Mouse (Mus musculus): Measurements from ENCODE around the gene Celf2.

Gene Celf2

DNA sequence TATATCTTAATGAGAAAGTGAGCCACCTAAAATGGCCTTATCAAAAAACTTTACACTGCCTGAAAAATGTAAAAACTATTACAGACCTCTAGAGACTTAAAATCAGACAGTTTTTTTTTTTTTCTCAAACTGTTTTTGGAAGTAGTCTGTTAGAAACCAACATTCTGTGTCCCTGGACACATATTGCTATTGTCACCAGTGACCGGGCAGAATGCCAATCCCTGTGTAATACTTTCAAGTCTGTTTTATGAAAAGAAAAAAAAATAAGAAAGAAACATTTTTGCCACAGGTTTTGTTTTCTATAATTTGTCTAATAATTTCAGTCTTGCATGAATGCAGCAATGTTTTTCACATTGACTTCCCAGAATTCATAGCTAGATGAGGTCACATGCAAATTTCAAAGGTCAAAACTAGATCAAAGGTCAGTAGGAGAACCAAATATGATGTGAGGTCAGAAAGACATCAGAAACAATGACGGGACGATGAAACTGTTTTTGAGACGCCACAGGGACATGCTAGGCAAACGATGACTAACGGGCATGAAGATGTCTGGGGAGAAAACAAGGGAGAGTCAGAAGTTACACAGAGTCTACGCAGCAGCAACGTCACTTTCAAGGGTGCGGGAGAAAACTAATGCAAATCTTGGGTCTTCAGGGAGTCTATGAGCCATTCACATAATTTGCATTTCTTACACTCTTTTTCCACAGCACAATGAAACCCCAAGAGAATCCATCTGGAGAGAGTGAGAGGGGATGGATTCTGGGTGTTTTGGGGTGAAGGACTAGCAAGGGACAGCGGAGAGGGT is 964.0 kb downstream of the Celf2 start:
- DNase-seq (ENCODE audit: low read depth) = no peak

- DNase-seq (ENCODE audit: low read depth) = no peak
Observed at GRCm38 (mm10) chr2:6543650-6544049, 965.7 kb downstream of the Celf2 start.

DNA sequence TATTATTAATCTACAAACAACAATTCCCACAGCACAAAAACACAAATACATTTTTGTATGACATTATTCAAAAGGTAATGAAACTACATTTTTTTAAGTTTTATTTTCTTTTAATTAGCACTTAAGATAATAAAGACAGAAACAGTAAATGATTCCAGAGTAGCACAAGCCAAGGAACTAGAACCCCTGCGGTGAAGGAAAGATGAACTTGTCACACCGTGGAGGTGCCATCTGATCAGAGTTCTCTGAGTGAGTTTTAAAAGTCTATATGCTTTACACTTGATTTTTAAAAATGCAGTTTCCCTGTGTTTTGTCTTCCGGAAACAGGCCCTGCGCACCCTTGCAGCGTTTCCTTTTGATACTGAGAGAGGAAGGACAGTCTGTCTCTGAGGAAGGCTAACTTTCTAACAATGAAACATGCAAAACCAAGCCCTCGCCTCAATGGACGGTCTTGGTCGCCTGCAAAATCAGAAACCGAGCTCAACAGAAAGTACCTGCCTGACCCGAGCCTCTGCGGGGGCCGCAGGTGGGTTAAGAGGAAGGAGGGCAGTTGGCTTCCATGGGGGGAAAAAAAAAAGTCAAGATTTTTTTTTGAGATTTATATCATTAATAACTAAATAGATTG is 966.7 kb downstream of the Celf2 start:
- no peak for DNase-seq (ENCODE audit: low read depth)

DNA sequence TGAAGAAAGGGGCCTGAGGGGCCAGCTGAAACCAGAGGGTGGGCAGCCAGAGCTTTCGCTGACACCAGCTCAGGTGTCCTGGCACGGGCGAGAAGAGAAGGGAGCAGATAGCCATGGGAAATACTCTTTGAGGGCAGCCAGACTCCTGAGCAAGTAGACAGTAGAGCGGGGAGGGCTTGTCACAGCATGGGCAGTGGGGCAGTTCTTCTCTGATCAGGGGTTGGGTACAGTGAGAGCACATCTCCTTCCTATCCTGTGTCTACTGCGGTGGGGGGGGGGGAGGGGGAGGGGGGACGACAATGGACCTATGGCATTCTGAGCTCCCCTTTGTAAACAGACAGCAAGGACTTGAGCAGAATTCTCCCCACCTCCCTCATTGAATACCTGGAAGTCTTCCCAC is 968.5 kb downstream of the Celf2 start:
- DNase-seq (ENCODE audit: low read depth) = no peak

GRCm38 (mm10) chr2:6540092-6540491 is 969.3 kb downstream of the Celf2 start:
- no peak for DNase-seq (ENCODE audit: low read depth)

DNA sequence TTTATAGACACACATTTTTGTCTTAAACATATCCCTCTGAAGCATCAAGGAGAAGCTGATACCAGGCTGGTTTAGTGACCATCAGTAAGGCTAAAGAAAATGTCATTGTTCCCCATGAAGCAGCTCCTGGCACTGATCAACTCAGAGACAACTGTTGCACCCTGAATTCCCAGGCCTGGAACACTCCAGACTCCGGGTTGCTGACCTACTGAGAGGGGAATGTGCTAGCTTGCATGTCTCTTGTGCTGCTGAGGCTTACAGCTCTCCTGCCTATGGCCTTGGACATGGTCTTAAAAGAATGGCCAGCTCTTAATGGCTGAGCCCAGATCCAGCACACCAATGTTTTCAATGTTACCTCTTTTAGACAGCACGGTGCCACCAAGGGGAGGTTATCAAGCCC is 970.9 kb downstream of the Celf2 start:
- DNase-seq (ENCODE audit: low read depth) = no peak

GRCm38 (mm10) chr2:6538031-6538430 is 971.3 kb downstream of the Celf2 start:
- DNase-seq (ENCODE audit: low read depth) = no peak

DNA sequence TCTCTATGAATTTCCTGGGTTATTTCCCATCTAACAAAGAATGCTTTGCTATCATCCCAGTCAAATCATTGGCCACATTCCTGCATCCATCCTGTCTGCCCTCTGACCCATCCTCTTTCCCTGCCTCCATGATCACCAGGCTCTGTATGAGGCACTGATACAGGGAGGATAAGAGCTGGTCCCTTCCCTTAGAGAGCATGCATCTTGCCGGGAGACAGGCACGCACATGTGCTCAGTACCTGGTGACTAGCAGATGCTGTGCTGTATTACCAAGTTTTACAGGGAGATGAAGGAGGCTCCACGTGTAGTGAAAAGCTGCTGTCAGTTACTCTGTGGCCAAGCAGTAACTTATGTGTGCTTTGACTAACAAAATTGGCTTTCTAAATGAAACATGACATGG is 972.0 kb downstream of the Celf2 start:
- DNase-seq (ENCODE audit: low read depth) = no peak

GRCm38 (mm10) chr2:6536372-6536771 is 973.0 kb downstream of the Celf2 start:
- DNase-seq (ENCODE audit: low read depth) = no peak

GRCm38 (mm10) chr2:6532341-6532740 is 977.0 kb downstream of the Celf2 start:
- no peak for DNase-seq (ENCODE audit: low read depth)

DNA sequence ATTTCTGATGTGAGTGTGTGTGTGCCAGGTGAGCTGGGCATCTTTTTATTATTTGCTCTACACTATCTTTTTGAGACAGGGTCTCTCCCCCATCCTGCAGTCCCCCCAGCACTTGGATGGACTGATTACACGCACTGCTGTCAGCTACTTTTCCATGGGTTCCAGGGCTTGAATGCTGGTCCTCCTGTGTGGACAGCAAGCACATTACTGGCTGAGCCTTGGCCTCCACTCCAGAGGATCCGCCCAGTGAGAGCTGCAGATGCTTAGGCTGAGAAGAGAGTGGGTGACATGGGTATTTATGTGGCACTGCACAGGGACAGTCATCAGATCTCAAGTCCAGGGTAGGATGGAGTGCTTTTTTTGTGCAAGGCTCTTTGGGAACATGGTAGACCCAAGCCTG is 981.3 kb downstream of the Celf2 start:
- no peak for DNase-seq (ENCODE audit: low read depth)

DNA sequence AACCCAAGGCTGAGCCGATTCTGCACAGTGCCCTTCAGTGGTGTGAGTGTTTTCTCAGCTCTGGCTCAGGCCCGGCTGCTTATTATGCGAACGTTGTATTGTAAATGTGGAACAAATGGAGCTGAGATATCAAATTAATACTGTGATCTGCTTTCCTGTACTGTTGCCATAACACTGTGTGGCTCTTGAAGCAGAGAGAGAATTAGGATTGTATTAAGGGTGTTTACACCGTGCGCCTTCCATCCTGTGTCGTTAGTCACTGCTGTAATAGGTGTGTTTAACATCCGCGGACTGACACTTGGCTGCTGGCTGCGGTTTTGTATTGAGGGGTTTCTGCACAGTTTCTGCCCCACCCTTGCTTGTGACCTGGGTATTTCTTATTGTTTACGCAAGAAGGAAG is 982.5 kb downstream of the Celf2 start:
- no peak for DNase-seq (ENCODE audit: low read depth)

- DNase-seq (ENCODE audit: low read depth) = no peak
Observed at GRCm38 (mm10) chr2:6526311-6526710, 983.1 kb downstream of the Celf2 start.

DNA sequence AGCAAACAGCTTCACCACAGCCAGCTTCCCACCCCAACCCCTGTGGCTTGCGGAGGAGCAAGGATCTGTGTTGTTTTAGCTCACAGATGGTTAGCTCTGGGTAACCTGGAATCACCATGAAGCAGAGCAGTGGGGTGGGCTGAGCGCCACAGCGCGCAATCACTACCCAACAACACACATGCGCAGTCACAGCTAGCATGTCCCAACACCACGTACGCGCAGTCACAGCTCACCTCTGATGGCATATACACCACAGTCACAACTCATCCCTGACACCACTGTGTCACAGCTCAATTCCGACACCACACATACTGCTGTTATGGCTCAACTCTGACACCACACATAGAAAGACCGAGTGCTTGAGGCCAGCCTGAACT is 985.5 kb downstream of the Celf2 start:
- DNase-seq (ENCODE audit: low read depth) = no peak

DNA sequence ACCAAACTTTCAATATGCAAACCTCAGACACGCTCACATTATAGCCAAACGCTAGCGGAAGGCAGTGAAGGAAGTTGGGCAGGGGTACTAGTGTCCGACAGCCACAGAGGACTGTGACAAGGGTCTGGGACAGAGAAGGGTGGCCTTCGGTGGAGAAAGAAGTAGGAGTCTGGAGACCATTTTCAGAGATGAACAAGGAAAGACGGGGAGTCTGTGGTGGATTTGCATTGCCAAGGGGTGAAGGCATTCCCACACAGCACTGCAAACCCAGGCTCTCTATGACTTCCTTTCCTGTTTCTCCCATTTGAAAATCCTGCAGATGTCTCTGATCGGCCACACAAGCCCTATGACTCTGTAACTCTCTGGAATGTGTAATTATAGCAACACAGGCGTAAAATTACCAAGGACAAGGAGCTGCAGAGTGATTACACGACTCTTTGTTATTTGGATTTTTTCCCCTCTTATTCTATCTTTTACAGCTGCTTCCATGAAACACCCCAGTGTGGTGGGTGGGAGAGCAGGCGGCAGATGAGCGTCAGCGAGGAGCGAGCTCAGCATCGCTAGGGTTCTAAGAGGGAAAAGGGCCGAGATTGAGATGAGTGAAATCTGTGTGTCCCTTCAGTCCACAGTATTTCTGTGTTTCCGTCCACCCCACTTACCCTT is 986.0 kb downstream of the Celf2 start:
- no peak for DNase-seq (ENCODE audit: low read depth)

- DNase-seq (ENCODE audit: low read depth) = no peak
Observed at GRCm38 (mm10) chr2:6522411-6522810, 987.0 kb downstream of the Celf2 start.

- DNase-seq (ENCODE audit: low read depth) = no peak
Observed at GRCm38 (mm10) chr2:6513176-6513575, 996.2 kb downstream of the Celf2 start.

GRCm38 (mm10) chr2:6507071-6507470 is 1002.3 kb downstream of the Celf2 start:
- no peak for DNase-seq (ENCODE audit: low read depth)

- no peak for DNase-seq (ENCODE audit: low read depth)
Observed at GRCm38 (mm10) chr2:6505979-6506811, 1003.2 kb downstream of the Celf2 start.

DNA sequence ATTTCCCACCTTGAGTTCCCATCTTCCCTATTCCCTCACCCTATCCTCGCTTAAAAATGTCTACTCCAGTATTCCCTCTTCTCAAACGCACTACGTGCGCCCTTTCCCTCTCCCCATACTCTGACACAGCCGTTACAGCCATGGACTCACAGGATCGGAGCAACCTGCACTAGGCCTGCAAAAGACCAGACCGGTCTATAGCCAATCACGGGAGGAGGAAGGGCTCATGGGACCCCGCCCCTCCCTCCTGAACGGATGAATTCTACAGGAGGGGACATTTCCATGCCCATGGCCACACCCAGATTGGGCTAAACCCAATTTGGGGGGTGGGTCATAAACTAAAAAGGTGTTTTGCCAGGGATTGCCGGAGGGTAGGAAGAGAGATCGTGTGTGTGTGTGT is 1003.8 kb downstream of the Celf2 start:
- DNase-seq (ENCODE audit: low read depth) = no peak

DNA sequence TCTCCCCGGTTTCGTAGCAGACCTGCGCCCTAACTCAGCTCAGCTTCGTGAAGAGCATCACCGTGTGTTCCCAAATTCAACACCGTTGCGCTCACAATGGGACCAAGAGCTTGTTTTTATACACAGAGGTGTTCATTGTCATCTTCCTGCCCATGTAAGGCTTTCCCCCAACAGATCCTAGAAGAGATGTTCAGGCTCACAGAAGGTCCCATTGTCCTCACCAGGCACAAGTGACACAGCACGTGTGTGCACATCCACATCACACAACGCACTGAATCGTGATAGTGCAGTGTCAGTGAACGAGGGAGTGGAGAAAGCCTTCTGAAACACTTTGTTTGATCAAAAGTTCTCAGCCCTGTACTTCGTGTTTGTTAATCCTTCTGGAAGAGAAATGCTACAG is 1011.3 kb downstream of the Celf2 start:
- DNase-seq (ENCODE audit: low read depth) = no peak

DNA sequence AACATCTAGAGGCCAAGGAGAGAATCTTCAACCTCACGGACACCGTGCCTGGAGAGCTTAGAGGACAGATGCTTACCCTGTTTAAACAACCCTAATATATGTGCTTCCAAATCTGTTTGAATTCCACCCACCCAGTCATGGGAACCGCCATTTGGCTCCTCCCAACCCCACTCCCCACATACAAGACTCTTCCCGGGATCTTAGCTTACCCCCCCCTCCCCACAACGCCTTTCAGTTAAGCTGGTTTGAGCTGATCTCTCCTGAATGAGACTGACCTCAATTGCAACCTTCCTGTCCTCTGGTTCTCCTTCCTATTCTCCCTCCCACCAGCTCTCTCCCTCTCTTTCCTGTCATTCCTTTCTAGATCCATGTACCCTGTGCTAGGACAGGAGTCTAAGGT is 1011.7 kb downstream of the Celf2 start:
- DNase-seq (ENCODE audit: low read depth) = no peak
